Mouse (Mus musculus) hindbrain, postnatal 0 days (tissue): ENCODE data around the gene Slc22a1. TPM values are rescaled to one million over a fixed set of nuclear protein-coding genes. Genes with fewer than 3 reads are reported as not detected.

Source experiments
- ATAC-seq: fragments of 200-750 bp; cut with Nextera tagmentation; 2 replicates; pipeline ENCODE4 v1.8.0; 2017; ENCODE audit warnings: mild to moderate bottlenecking, moderate TSS enrichment, moderate library complexity
- DNase-seq: peaks from one replicate; pipeline ENCODE4 v3.0.0-alpha.2; 2015; ENCODE audit warnings: low spot score
- H3K27ac ChIP-seq: fragments of 300-500 bp; sonication (generic); 2 replicates; pipeline ENCODE4 v1.5.1; 2014; ENCODE audit warnings: mild to moderate bottlenecking
- H3K27me3 ChIP-seq: fragments of 300-500 bp; sonication (generic); 2 replicates; pipeline ENCODE4 v1.6.1; 2014; ENCODE audit warnings: low read length, mixed read lengths; ENCODE audit not compliant: insufficient read depth
- H3K36me3 ChIP-seq: fragments of 300-500 bp; sonication (generic); 2 replicates; pipeline ENCODE4 v1.6.1; 2014; ENCODE audit warnings: low read length, mixed read lengths; ENCODE audit not compliant: insufficient read depth
- H3K4me1 ChIP-seq: fragments of 300-500 bp; sonication (generic); 2 replicates; pipeline ENCODE4 v1.6.1; 2014; ENCODE audit warnings: antibody characterized with exemption, low read length, mixed read lengths; ENCODE audit not compliant: insufficient read depth
- H3K4me2 ChIP-seq: fragments of 300-500 bp; sonication (generic); 2 replicates; pipeline ENCODE4 v1.6.1; 2014; ENCODE audit warnings: low read depth, mild to moderate bottlenecking, low read length, moderate library complexity, mixed read lengths
- H3K4me3 ChIP-seq: fragments of 300-500 bp; sonication (generic); 2 replicates; pipeline ENCODE4 v1.5.1; 2014; ENCODE audit warnings: low read length
- H3K9ac ChIP-seq: fragments of 300-500 bp; sonication (generic); replicated peaks from 2 replicates; pipeline ENCODE4 v1.6.1; 2014; ENCODE audit warnings: mild to moderate bottlenecking, low read length, moderate library complexity, mixed read lengths
- H3K9me3 ChIP-seq: fragments of 300-500 bp; sonication (generic); 2 replicates; pipeline ENCODE4 v1.6.1; 2016; ENCODE audit warnings: low read length, mixed read lengths
- CTCF ChIP-seq: IDR thresholded peaks from 2 replicates; pipeline ENCODE4 v1.5.1; 2016; ENCODE audit warnings: antibody characterized with exemption, control low read depth, low read depth
- WGBS: fragments of 180-500 bp; shearing (Covaris S2); extraction: QIAGEN DNeasy Blood & Tissue Kit; methylation state at CpG from one replicate; pipeline ENCODE4 v1.1.7; 2014; 5-methylcytosine and 5-hydroxymethylcytosine counted together
- polyA plus RNA-seq: library from polyadenylated mRNA; unstranded; fragments of >200 nt; fragmentation: Nextera tagmentation; extraction: Ambion mirVana; gene quantifications from 2 replicates; pipeline ENCODE4 v1.2.1, GENCODE M21; 2015
- total RNA-seq: library from RNA; depleted of rRNA; stranded (reverse); fragments of >200 nt; gene quantifications from 2 replicates; pipeline ENCODE4 v1.2.3, GENCODE M21; 2014; rRNA removed

Slc22a1 gene
- total and polyA plus RNA-seq, 2 experiments from 2014 or later, result 0.10 to 0.26 TPM

GRCm38 (mm10) chr17:12614511-12615385 is 60.9 kb downstream of the Slc22a1 start:
- Histone ChIP-seq H3K9ac (no peak overlapping the region), H3K4me3 (no peak overlapping the region), H3K4me1 (no peaks in the 10 kb centered on the region), H3K27me3 (no peaks in the 10 kb centered on the region), H3K36me3 (no peaks in the 10 kb centered on the region), H3K27ac (no peak overlapping the region), H3K9me3 (no peaks in the 10 kb centered on the region), H3K4me2 (no peak overlapping the region)
- DNase-seq, result no peak
- TF ChIP-seq CTCF, result no peak
- ATAC-seq, result no peak
- WGBS, result 92% methylated on average over 15 of the region's 15 CpGs

- no peak for ATAC-seq
Measured at GRCm38 (mm10) chr17:12607202-12607601, 68.4 kb downstream of the Slc22a1 start.

DNA sequence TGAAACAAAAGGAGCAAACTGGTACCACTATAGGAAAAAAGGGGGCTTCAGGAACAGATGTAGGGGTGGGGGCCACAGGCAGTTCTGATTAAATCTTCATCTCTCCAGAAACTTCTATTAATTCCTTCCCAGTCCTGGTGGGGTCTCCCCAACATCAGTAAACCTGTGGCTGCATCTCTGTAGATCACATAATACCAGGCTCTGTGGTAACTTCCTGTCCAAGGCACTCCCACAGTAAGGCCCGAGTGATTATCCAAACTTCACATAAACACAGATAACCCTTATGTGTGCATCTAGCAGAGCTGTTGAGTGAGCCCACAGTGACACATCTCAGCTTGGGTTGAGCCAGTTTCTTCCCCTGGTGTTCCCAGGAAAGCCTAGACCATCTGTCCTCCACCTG is 69.0 kb downstream of the Slc22a1 start:
- no peaks in the 10 kb centered on the region for H3K36me3 ChIP-seq
- no peak overlapping the region for H3K4me2 ChIP-seq
- no peaks in the 10 kb centered on the region for H3K4me1 ChIP-seq
- H3K27me3 ChIP-seq, result no peaks in the 10 kb centered on the region
- no peak overlapping the region for H3K27ac ChIP-seq
- H3K9me3 ChIP-seq, result no peaks in the 10 kb centered on the region
- WGBS, result 64% methylated on average over 1 of the region's 1 CpGs
- ATAC-seq (no peak), DNase-seq (no peak)
- no peak for TF ChIP-seq CTCF
- H3K9ac ChIP-seq, result no peak overlapping the region
- H3K4me3 ChIP-seq, result no peak overlapping the region

More at GRCm38 (mm10) chr17:12607202-12607601, 68.4 kb downstream of the Slc22a1 start:
- no peak for TF ChIP-seq CTCF
- DNase-seq, result no peak
- Histone ChIP-seq H3K4me2 (no peak overlapping the region), H3K27me3 (no peaks in the 10 kb centered on the region), H3K4me3 (no peak overlapping the region), H3K27ac (no peak overlapping the region), H3K9ac (no peak overlapping the region), H3K36me3 (no peaks in the 10 kb centered on the region), H3K4me1 (no peaks in the 10 kb centered on the region), H3K9me3 (no peaks in the 10 kb centered on the region)

Other genes starting within 250 kb of the Slc22a1 start
- gene Slc22a3, start 168.1 kb downstream of the Slc22a1 start, total RNA-seq, result 2.1 and 2.6 TPM in 2 replicates
- gene Slc22a3, start 168.1 kb downstream of the Slc22a1 start, polyA plus RNA-seq, result 2.9 and 3.1 TPM in 2 replicates
- gene Slc22a2, start 91.7 kb downstream of the Slc22a1 start, total RNA-seq, result 0.58 and 0.78 TPM in 2 replicates
- gene Slc22a2, start 91.7 kb downstream of the Slc22a1 start, polyA plus RNA-seq, result 1.00 and 1.2 TPM in 2 replicates
- 30.7 and 30.9 TPM in 2 replicates for gene Igf2r, start 93.8 kb upstream of the Slc22a1 start, total RNA-seq
- gene Igf2r, start 93.8 kb upstream of the Slc22a1 start, polyA plus RNA-seq, result 4.2 and 4.7 TPM in 2 replicates
- 0.10 TPM in 1 of 2 replicates, not detected in the other for gene Mas1, start 192.3 kb upstream of the Slc22a1 start, total RNA-seq
- 0.19 and 0.32 TPM in 2 replicates for gene Mas1, start 192.3 kb upstream of the Slc22a1 start, polyA plus RNA-seq
- gene Mrgprh, start 200.2 kb upstream of the Slc22a1 start, total RNA-seq, result not detected in 2 replicates
- gene Mrgprh, start 200.2 kb upstream of the Slc22a1 start, polyA plus RNA-seq, result not detected in 2 replicates
- gene Pnldc1, start 234.4 kb upstream of the Slc22a1 start, total RNA-seq, result 0.94 and 2.4 TPM in 2 replicates
- gene Pnldc1, start 234.4 kb upstream of the Slc22a1 start, polyA plus RNA-seq, result 1.8 and 2.0 TPM in 2 replicates
- 310 and 510 TPM in 2 replicates for gene Tcp1, start 239.9 kb upstream of the Slc22a1 start, total RNA-seq
- gene Tcp1, start 239.9 kb upstream of the Slc22a1 start, polyA plus RNA-seq, result 350 TPM in 2 replicates
- gene Mrpl18, start 240.5 kb upstream of the Slc22a1 start, total RNA-seq, result 34.1 and 46.9 TPM in 2 replicates
- gene Mrpl18, start 240.5 kb upstream of the Slc22a1 start, polyA plus RNA-seq, result 116 and 123 TPM in 2 replicates